Mouse (Mus musculus): ENCODE measurements around the gene Trim42. TPM values are rescaled to one million over a fixed set of nuclear protein-coding genes. Genes with fewer than 3 reads are reported as not detected.

Gene Trim42
- total RNA-seq (2012; rRNA removed) (not detected in 2 replicates), polyA plus RNA-seq (2012; ENCODE audit: insufficient read depth in 1 of 2, insufficient read length in 2 of 2, low read depth in 1 of 2, low replicate concordance in 2 of 2, missing spikeins in 1 of 2) (not detected)

DNA sequence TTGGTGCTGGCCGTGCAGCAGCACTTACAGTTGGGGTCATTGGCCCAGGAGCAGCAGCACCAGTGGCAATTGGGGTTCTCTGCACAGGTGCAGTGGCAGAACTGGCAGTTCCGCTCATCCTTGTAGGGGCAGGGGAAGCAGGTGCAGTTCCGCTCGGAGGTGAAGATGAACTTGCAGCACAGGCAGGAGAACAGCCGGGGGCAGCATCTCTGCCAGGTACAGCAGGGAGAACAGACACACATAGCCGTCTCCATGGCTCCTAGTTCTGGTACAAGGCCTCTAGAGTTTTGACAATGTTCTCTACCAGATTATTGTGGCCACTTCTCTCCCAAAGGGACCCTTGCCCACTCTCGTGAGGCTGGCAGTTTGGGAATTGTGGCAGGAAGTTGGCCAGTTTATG, at the start of gene Trim42:
Trim42 (minus strand) TSS at position 368 of the 400 bp plus-strand sequence.
- Histone ChIP-seq H3K36me3 (ENCODE audit: control insufficient read depth in 1 of 2, insufficient read depth in 2 of 2, low read length in 2 of 2) (no peaks in the 10 kb centered on the region), H3K4me3 (ENCODE audit: control insufficient read depth in 1 of 2, insufficient read depth in 1 of 2, low read depth in 2 of 2, low read length in 2 of 2) (no peak within 1 kb of the TSS), H3K4me1 (ENCODE audit: control insufficient read depth in 1 of 2, insufficient read depth in 2 of 2, low read length in 2 of 2) (no peaks in the 10 kb centered on the region), H3K79me2 (ENCODE audit: control insufficient read depth, insufficient read depth, low read length, poor library complexity) (no peaks in the 10 kb centered on the region), H3K27ac (ENCODE audit: control insufficient read depth, low read depth, low read length) (no peak within 1 kb of the TSS), H3K9ac (ENCODE audit: control insufficient read depth, low read depth, low read length, poor library complexity, severe bottlenecking) (no peak within 1 kb of the TSS), H3K27me3 (ENCODE audit: control insufficient read depth in 1 of 2, insufficient read depth in 2 of 2, low read length in 2 of 2) (no peaks in the 10 kb centered on the region), H3K9me3 (replicated peaks; ENCODE audit: insufficient read depth, low read length) (no peaks in the 10 kb centered on the region)
- TF ChIP-seq BHLHE40 (IDR thresholded peaks at IDR 0.05; ENCODE audit: borderline replicate concordance, low read depth, low read length) (no peak), POLR2AphosphoS2 (IDR thresholded peaks at IDR 0.05; ENCODE audit: low read length) (no peak), GABPA (IDR thresholded peaks at IDR 0.05; ENCODE audit: low read depth, low read length) (no peak), SIN3A (IDR thresholded peaks at IDR 0.05; ENCODE audit: low read length) (no peak), CTCF (IDR thresholded peaks at IDR 0.05 in 2 of 3, conservative IDR thresholded peaks at IDR 0.05 in 1 of 3; ENCODE audit: control insufficient read depth in 1 of 3, insufficient read depth in 1 of 3, low read depth in 2 of 3, low read length in 3 of 3, poor library complexity in 1 of 3, severe bottlenecking in 1 of 3) (no peak), NRF1 (IDR thresholded peaks at IDR 0.05; ENCODE audit: insufficient read depth, low read depth, low read length, poor library complexity, severe bottlenecking) (no peak), E2F4 (IDR thresholded peaks at IDR 0.05; ENCODE audit: borderline replicate concordance, low read depth, low read length) (no peak), ZKSCAN1 (IDR thresholded peaks at IDR 0.05; ENCODE audit: low read depth, low read length) (no peak), CHD2 (IDR thresholded peaks at IDR 0.05; ENCODE audit: low read length) (no peak), TBP (IDR thresholded peaks at IDR 0.05; ENCODE audit: low read depth, low read length) (no peak), RCOR1 (IDR thresholded peaks at IDR 0.05; ENCODE audit: low read depth, low read length) (no peak), KAT2A (conservative IDR thresholded peaks at IDR 0.05; ENCODE audit: low read depth, low read length) (no peak), HCFC1 (IDR thresholded peaks at IDR 0.05; ENCODE audit: low read depth, low read length) (no peak), TAL1 (IDR thresholded peaks at IDR 0.05; ENCODE audit: low read length) (no peak), ZC3H11A (IDR thresholded peaks at IDR 0.05; ENCODE audit: low read depth, low read length) (no peak), POLR2A (IDR thresholded peaks at IDR 0.05; ENCODE audit: control insufficient read depth in 1 of 2, insufficient read depth in 1 of 2, low read depth in 1 of 2, low read length in 2 of 2, poor library complexity in 1 of 2) (no peak)
- DNase-seq (ENCODE audit: low read depth, low spot score) = no peak

DNA sequence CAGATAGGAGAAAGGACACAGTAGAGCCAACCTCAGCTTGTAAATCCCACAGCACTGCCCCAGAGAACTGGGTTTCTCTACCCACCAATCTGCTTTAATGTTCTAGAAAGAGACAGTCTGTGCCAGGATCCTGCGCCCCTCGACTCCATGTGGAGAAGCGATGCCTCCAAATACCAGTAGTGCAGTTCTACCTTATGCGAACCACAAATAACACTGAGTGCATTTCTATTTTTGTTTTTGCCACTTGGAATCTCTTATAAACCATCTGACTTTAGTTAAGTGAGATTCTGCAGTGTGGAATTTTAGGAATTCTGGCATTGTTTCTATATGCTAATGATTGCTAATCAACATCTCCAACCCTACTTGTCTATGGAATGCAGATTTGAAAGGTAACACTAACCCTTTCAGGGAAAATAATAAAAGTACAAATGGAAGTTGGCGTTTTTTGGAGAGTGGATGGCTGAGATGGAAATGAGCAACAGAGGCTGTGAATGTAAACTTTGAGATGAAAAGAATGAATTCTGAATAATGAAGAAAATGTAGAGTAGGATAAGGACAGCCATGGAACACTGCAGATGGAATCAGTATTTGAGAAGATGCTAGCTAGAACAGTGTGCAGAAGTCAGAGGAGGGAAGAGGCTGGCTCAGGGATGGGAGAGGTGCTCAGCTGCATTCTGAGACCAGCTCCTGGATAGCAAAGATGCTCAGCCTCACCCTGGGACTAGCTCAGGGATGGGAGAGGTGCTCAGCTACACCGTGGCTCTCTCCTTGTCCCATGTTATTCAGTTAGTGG, 45.3 kb upstream of the Trim42 start:
- Histone ChIP-seq H3K9me3 (replicated peaks; ENCODE audit: insufficient read depth, low read length) (no peaks in the 10 kb centered on the region), H3K27me3 (ENCODE audit: control insufficient read depth in 1 of 2, insufficient read depth in 2 of 2, low read length in 2 of 2) (no peaks in the 10 kb centered on the region), H3K4me1 (ENCODE audit: control insufficient read depth in 1 of 2, insufficient read depth in 2 of 2, low read length in 2 of 2) (no peaks in the 10 kb centered on the region), H3K9ac (ENCODE audit: control insufficient read depth, low read depth, low read length, poor library complexity, severe bottlenecking) (no peak overlapping the region), H3K27ac (ENCODE audit: control insufficient read depth, low read depth, low read length) (no peak overlapping the region), H3K4me3 (ENCODE audit: control insufficient read depth in 1 of 2, insufficient read depth in 1 of 2, low read depth in 2 of 2, low read length in 2 of 2) (no peak overlapping the region), H3K79me2 (ENCODE audit: control insufficient read depth, insufficient read depth, low read length, poor library complexity) (no peaks in the 10 kb centered on the region), H3K36me3 (ENCODE audit: control insufficient read depth in 1 of 2, insufficient read depth in 2 of 2, low read length in 2 of 2) (no peaks in the 10 kb centered on the region)
- TF ChIP-seq MXI1 (IDR thresholded peaks at IDR 0.05; ENCODE audit: low read depth, low read length) = no peak
- TF ChIP-seq TBP (IDR thresholded peaks at IDR 0.05; ENCODE audit: low read depth, low read length) = no peak
- TF ChIP-seq BHLHE40 (IDR thresholded peaks at IDR 0.05; ENCODE audit: borderline replicate concordance, low read depth, low read length) = no peak
- TF ChIP-seq POLR2AphosphoS5 (IDR thresholded peaks at IDR 0.05; ENCODE audit: borderline replicate concordance, low read depth, low read length) = no peak
- no peak for DNase-seq (ENCODE audit: low read depth, low spot score)

Measured in MEL (cell line).